Mouse (Mus musculus) heart, postnatal 10 days (tissue): ENCODE results near the gene Itgb7. TPM values are rescaled to one million over a fixed set of nuclear protein-coding genes. Genes with fewer than 3 reads are reported as not detected.
A peak's percentile ranks its signal among the peaks of the same experiment; 100 is the strongest.

Experiments
- DNase-seq, 2 experiments: peaks; one replicate each; pipeline ENCODE4 v3.0.0; 2021
- intact Hi-C: fragments of 180-260 bp; cut with DNase I; formaldehyde crosslinking; loops from one replicate; pipeline ENCODE4 v1.15.1; 2025
- total RNA-seq, 2 experiments: library from RNA; stranded (reverse); gene quantifications; 2 replicates each; pipeline ENCODE4 v1.2.3; 2021

Itgb7 gene
- 1 to 10 TPM; 1.9 to 2.0 TPM for total RNA-seq

DNA sequence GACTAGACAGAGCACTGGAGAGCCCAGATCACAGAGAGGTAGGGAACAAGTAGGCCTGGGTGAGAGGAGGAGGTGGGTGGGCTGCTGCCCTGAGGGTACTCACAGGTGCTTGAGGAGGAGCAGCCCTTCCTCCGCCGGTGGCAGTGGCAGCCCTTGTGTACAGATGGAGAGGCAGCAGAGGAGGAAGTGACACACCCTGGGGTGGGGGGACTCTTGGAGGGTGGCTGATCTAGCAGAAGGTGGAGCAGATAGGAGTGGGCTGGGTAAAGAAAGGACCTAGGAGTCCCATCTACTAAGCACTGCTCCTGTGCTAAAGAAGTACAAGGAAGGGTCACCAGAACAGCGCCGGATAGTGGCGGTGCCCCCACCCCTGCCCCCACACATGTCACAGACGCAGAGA, at the start of gene Itgb7:
Gene Itgb7 (minus strand): TSS at position 197 of the 400 bp plus-strand sequence.
- intact Hi-C loops: no loop called here
- DNase-seq: no peak

DNA sequence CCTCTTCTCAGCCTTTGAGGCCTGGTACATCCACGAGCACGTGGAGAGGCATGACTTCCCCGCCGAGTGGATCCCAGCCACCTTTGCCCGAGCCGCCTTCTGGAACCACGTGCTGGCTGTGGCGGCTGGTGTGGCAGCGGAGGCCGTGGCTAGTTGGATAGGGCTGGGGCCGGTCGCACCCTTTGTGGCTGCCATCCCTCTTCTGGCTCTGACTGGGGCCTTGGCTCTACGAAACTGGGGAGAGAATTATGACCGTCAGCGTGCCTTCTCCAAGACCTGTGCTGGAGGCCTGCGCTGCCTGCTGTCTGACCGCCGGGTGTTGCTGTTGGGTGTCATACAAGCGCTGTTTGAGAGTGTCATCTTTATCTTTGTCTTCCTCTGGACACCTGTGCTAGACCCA, 48.9 kb upstream of the Itgb7 start:
- intact Hi-C loops: no loop called here
- DNase-seq: no peak

DNA sequence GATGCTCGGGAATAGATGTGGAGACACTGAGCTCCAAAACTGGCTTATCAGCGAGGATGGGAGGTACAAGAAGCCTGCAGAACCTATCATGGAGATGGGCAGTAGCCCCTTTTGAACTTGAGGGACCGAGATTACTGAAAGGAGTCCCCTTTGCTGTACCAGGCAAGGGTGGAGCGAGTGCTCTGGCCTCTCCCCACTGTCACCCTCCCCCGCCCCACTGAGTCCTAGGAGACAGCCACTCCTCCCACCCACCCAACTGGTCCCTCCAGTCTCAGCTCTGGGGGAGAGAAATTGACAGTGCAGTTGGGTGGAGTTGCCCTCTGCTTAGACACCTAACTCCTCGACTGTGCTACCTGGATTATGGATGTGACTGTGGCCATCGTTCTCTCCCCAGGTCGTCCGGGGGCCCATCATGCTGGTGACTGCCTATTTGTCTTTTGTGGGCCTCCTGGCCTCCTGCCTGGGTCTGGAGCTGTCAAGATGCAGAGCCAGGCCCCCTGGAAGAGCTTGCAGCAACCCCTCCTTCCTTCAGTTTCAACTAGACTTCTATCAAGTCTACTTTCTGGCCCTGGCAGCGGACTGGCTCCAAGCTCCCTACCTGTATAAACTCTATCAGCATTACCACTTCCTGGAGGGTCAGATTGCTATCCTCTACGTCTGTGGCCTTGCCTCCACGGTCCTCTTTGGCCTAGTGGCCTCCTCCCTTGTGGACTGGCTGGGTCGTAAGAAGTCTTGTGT, 48.2 kb upstream of the Itgb7 start:
- no peak for DNase-seq
- intact Hi-C loops: loop anchor here (1.0 kb wide), 1 partner anchor 34 kb away; no protein-coding TSS in a partner anchor

DNA sequence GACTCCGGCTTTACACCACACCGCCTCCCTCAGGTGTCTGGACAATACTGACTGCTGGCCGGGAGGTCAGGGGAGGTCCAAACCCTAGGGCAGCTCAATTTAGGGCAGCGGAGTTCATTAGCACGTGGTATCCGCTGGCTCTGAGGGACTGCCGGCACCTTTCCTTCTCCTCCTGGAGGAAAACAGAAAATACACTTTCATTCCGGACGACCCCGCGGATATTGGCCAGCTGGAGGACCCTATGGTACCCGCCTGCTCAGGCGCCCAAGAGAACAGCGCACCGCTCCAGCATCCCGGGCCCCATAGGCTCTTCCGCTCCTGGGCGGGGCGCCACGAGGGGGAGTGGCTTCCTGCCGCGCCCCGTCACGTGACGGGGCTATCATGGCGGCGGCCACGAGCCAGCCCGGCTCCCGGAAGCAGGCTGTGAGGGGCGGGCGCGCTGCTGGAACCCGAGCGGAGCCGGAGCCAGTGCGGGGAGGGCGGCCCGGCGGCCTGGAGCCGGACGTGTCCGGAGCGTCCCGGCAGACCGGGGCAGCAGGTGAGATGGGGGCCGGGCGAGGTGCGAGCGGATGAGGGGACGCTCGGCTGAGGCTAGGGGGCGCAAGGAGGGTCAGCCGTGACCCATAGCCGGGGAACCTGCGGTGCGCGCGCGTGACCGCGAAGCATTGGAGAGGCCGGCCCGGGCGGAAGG, 47.5 kb upstream of the Itgb7 start, which contains the start of gene Mfsd5:
Gene Mfsd5 (plus strand): TSS at position 363 of the 691 bp plus-strand sequence.
- intact Hi-C loops: loop anchor here (1.0 kb wide), 1 partner anchor 33 kb away; no protein-coding TSS in a partner anchor

DNA sequence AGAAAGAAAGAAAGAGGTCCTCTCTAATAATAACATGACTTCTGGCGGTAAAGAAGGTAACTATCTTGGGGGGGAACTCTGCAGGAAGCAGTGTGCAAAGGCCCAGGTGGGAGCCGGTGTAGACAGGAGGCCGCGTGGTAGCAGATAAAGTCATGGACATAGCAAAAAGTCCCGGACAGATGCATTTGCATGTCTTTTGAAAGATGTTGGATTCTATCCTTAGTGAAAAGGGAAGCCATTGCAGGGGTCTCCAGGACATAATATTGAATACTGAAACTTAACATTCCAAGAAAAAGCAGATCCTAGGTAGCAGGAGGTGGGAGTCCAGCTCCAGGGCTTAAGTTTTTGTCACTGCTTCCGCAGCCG, 47.0 kb upstream of the Itgb7 start:
- intact Hi-C loops: loop anchor here (1.0 kb wide), 1 partner anchor 32 kb away; no protein-coding TSS in a partner anchor
- DNase-seq: no peak

More for the DNA sequence above, 47.5 kb upstream of the Itgb7 start, which contains the start of gene Mfsd5:
- peak; percentile 90 to 91 for DNase-seq

DNA sequence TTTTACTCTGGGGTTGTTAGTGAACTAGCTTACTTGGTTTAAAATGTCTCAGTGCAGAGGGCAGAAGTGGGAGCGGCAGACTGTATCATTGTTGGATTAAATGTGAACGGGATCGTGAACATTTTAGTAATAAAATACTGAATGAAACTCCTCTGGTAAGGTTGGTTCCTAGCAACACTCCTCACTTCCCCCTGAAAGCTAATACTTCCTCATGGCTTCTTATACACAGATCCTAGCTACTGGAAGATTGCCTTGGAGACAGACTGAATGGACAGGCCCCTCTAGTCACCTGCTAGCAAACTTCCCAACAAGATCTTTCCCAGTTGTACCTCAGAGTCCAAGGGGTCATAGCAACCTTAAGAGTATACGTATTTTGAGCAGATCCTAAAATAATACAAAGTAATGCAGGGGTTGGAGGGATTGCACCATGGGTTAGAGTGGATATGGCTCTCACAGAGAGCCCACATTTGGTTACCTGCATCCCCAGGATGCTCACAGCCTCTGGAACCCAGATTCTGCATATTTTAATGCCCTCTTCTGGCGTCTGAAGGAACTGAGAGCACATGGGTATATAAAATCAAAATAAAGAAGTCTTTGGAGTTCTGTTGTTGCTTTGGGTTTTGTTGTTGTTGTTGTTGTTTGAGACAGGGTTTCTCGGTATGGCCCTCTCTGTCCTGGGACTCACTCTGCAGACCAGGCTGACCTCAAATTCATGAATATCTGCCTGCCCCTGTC, 42.4 kb upstream of the Itgb7 start:
- intact Hi-C loops: loop anchor here (5.0 kb wide), 1 partner anchor 37 kb away; no protein-coding TSS in a partner anchor
- no peak for DNase-seq

DNA sequence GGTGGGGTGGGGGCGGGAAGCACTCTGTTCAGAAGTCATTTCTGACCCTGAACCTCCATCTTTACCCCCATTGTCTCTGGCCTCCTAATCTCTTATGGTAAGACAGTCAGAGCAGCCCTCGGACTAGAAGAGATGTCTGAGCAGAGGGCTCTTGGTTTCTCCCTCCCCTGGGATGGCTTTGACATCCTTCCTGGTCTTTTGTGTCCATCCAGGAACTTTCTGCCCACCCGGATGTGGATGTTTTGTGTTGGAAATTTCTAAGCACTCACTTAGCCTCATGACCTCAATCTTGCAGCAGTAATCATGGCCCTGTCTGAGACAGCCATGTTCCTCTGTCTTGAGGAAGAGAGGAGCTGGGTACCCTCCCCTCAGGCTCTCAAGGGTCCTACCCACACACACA, 39.7 kb upstream of the Itgb7 start:
- intact Hi-C loops: loop anchor here (5.0 kb wide), 1 partner anchor 34 kb away; no protein-coding TSS in a partner anchor

DNA sequence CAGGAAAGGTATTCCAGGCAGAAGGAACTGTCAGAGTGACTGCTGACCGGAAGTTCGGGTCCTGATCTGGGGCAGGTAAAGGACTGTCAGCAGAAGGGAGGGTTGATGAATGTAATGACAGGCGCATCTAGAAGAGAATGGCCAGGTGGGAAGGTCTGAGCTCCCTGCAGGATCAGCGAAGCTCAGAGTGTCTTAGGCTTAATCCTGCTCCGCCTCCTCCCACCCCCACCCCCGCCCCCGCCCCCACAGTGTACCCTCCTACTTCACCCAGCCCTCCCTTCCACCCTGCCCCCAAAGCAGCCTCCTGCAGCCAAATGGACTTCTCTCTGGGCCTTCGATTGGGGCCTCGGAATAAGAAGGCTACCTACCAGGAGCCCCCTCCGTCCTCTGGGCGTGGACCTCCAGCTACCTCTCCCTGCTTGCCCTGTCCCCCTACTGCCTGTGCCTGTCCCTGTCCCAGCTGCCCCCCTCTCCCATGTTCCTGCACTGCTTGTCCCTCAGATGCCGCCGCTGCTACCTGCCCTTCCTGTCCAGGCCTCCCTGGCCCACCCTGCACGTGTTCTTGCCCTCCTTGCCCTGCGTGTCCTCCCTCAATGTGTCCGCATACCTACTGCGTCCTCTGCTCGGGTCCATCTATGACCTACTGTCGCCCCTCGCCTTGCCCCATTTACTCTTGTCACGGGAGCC, 38.7 kb upstream of the Itgb7 start, which contains the start of gene Gm9918:
Gene Gm9918 (plus strand): TSS at position 290 of the 687 bp plus-strand sequence.
- DNase-seq: no peak
- intact Hi-C loops: loop anchor here (5.0 kb wide), 1 partner anchor 33 kb away; no protein-coding TSS in a partner anchor

More for the DNA sequence above, 39.7 kb upstream of the Itgb7 start:
- peak in 1 of 2 experiments; percentile 22 for DNase-seq

DNA sequence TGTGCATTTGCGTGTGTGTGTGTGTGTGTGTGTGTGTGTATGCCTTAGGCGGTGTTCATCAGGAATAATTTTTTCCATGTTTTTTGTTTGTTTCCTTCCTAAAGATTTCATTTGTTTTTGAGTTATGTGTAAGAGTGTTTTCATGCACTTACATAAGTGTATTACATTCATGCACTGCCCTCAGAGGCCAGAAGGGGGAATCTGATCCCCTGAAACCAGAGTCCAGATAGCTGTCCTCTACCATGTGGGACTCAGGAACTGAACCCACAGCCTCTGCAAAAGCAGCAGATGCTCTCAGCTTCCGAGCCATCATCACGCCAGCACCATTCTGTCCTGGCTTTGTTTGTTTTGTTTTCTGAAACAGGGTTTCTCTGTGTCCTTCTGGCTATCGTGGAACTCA, 33.8 kb upstream of the Itgb7 start:
- intact Hi-C loops: no loop called here
- DNase-seq: no peak

DNA sequence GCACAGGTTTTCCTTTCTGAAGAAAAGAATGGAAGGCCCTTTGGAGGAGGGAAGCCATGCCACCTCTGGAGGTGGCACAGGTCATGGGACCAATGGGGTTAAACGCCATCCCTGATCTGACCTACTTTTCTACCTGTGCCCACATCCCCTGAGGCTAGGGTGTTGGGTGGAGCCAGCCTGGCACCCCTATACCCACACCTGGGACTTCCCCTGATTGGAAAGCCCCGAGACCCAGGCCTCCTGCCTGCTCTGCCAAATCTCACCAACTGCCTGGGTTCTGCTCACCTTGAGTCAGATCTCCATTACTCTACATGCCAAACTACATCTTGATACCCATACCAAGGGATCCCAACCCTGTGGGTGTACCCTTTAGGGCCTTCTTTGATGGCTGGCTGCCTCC, 31.3 kb upstream of the Itgb7 start:
- intact Hi-C loops: no loop called here
- no peak for DNase-seq

DNA sequence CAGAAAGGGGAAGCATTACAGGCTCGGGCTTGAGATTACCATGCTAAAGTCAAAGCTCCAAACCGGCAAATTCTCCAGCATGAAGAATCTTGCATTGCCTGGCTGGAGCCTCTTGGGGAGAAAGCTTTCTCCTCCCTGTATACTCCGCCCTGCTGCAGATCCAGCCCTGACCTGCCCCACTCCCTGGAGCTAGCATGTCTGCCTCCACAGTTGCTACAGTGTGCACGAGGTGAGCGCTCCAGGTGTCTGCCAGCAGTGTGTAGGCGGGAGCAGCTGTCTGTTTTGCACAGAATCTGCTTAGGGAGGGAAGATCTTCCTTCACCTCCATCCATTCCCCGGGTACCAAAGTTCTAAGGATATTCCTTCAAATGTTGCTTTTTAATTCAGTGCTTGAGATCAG, 30.8 kb upstream of the Itgb7 start:
- DNase-seq: no peak

DNA sequence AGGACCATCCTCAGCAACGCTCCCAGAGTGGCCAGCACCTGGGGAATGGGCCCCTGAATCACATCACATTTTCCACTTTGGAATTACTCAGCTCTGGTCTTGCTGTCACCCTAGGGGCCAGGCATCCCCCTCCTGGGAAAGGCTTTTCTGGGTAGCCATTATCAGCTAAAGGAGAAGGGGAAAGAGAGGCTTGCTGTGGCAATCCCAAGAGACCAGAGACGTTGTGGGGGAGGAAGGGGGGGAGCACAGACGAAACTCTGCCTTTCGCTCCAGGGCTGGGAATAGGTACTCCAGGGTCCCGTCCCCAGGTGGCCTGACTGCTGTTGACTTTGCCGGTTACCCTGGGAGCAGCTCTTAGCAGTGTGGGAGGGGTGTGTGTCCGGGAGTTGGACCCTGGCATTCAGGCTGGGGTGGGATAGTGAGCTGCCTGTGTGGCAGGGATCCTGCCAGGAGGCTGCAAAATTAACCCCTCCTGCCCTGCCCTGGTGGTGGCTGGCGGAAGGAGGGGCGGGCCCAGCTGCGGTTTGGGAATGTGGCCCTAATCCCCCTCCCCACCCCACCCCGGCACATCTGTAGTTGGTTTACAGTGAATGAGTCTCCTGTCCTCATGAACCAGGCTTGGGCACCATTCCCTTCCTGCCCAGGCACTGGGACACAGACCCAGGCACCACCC, 27.0 kb upstream of the Itgb7 start:
- DNase-seq: no peak
- intact Hi-C loops: no loop called here

More for the DNA sequence above, 30.8 kb upstream of the Itgb7 start:
- intact Hi-C loops: no loop called here

DNA sequence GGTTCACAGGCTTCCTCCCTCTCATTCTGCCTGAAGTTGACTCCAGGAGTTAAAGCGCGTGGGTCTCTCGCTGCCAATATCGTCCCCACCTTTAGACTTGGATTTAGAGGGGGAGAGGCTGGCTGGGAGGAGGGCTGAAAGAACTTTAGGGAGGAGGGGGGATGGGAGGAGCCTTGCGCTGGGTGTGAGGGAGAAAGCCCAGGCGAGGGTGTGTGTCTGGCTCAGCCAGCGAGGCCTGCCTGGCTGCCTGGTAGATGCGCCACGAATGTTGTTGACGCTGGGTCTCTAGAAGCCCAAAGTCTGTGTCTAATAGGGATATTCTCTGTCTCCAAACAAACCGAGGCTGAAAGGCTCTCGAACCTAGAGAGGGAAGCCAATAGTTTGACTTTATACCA, 26.3 kb upstream of the Itgb7 start:
- peak; percentile 59 to 61 for DNase-seq
- intact Hi-C loops: no loop called here

DNA sequence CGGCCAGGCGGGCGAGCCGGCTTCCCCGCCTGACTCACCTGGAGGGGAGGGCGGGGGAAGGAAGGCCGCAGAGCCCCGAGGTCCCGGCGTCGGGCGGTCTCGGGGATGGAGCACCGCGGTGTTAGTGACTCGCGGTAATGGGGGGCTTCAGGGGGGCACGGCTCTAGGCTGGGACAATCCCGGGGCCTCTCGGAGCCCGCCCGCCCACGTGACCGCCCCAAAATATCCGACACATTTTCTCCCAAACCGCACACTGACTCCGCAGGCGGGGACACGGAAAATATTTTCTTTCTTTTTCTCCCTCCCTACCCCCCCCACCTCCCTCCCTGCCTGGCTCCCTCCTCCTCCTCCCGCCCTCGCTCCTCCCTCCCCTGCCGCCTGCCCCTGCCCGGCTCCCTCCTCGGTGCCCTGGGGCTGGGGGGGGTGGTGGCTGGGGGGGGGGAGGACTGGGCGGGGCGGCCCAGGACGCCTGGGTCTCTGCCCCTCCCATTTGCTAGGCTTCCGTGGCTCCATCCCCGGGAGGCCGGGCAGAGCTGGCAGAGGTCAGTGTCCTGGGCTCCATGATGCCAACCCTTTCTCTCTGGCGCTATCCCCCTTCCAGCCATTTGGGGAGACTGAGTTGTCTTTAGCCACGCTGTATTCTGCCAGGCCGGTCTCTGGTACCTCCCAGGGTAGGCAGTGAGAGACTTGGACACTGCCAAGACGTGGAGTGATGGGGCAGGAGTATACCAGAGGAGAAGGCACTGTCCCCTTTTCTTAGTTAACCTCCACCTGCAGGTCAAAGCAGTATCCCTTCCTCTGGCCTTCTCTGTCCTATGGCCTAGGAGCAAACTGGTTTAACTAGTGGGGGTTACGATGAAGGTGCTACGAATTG, 25.7 kb upstream of the Itgb7 start, which contains the start of gene Rarg:
Gene Rarg (minus strand): TSS at position 316 of the 874 bp plus-strand sequence.
- peak; percentile 44 to 51 for DNase-seq
- intact Hi-C loops: no loop called here

DNA sequence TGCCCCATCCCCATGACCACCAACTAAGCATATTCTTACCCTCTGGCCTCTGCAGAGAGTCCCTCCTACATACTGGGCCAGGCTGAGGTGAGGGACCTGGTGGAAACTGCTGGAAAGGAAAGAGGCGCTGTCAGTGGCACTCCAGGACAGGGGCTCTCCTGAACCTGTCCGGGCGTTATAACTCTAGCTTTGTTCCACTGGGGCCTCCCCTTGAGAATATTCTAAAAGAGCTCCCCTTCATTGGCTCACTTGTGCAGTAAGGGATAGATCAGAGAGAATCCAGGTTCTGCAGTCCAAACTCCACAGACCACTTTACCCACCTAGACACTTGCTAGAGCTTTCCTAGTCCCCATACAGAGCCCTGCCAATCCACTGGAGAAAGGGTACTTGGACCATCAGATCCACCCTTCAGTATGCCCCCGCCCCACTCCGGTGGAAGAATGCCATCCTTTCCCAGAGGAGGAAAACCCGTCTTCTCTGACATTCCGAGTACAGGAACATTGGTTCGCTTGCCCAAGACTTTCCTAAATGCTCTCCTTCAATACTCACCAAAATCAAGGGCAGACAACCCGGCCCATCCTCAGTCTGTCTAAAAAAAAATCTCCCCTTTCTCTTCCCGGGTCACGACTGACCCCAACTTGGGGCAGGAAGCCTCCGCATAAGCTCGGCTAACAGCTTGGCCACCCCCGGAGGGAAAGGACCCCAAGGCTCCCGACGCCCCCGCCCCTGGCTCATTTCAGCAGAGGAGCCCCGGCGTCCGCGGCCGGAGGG, 24.9 kb upstream of the Itgb7 start:
- intact Hi-C loops: no loop called here
- peak in 1 of 2 experiments; percentile 34 for DNase-seq

DNA sequence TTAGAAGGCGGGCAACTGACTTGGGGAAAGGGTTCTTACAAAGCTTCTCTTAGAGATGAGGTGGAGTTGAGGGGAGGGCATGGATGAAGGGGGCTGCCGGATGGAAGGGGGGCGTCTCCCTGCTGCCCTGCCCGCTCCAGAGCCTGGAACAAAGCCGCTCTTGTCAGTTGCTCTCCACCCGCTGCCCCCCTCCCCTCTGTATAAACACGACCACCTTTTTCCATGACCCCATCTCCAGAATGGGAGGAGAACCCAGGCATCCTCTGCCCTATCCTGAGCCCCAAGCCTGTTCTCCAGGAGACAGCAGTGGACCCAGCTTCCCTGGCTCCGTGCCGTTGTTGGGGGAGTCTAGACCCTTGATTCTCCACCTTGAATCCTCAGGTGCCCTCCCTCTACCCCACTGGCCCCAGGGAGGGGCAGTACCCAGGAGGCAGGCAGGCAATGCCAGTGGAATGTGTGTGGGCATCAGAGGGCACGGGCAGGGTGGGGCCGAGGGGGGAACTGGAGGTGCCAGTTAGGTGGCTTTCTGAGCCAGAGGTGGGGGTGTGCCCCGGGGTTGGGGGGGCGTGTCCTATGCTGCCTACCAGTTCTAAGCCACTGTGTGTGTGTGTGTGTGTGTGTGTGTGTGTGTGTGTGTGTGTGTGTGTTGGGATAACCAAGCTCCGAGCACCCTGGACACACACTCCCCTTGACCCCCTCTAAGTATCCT, 24.0 kb upstream of the Itgb7 start:
- DNase-seq: no peak
- intact Hi-C loops: no loop called here

DNA sequence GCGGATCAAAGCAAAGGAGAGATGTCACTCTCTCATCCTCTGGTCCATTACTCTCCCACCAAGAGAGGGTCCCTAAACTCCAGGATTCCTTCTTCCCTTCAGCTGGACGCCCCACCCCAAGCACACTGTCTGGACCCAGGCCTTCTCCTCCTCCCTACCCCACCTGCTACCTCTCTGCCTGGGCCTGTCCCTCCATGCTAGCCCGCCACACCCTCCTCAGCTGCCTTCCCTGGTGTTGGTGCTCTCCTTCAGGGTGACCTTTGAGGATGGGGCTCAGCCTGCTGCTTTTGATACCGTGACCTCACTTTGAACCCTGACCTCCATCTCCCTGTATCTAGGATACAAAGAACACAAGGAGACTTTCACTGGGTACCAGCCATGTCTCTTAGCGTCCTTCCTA, 18.8 kb upstream of the Itgb7 start:
- DNase-seq: no peak
- intact Hi-C loops: no loop called here
